Mouse (Mus musculus): Measurements from ENCODE around the gene Prtn3.

- TF ChIP-seq USF1 (IDR thresholded peaks at IDR 0.05; ENCODE audit: low read depth, low read length): no peak
- TF ChIP-seq E2F4 (IDR thresholded peaks at IDR 0.05; ENCODE audit: insufficient replicate concordance, low read depth, low read length): no peak
- no peak for TF ChIP-seq NELFE (IDR thresholded peaks at IDR 0.05; ENCODE audit: low read depth, low read length)
- TF ChIP-seq CTCF (conservative IDR thresholded peaks at IDR 0.05 in 1 of 2, IDR thresholded peaks at IDR 0.05 in 1 of 2; ENCODE audit: low read depth in 2 of 2, low read length in 2 of 2): no peak
- no peak for TF ChIP-seq JUND (conservative IDR thresholded peaks at IDR 0.05; ENCODE audit: low read depth, low read length)
- TF ChIP-seq CHD2 (IDR thresholded peaks at IDR 0.05; ENCODE audit: low read length): no peak
- no peak for TF ChIP-seq ZNF384 (IDR thresholded peaks at IDR 0.05; ENCODE audit: low read depth, low read length)
- TF ChIP-seq ZMIZ1 (IDR thresholded peaks at IDR 0.05; ENCODE audit: low read depth, low read length): no peak
- no peak for TF ChIP-seq MAX (IDR thresholded peaks at IDR 0.05; ENCODE audit: low read length)
- TF ChIP-seq RAD21 (IDR thresholded peaks at IDR 0.05; ENCODE audit: low read depth, low read length): no peak
- TF ChIP-seq CHD1 (IDR thresholded peaks at IDR 0.05; ENCODE audit: low read depth, low read length): no peak
- TF ChIP-seq POLR2A (IDR thresholded peaks at IDR 0.05; ENCODE audit: low read depth, low read length): no peak
- TF ChIP-seq EP300 (IDR thresholded peaks at IDR 0.05; ENCODE audit: low read length): no peak
- no peak for TF ChIP-seq ETS1 (conservative IDR thresholded peaks at IDR 0.05; ENCODE audit: low read depth, low read length)
Measured at GRCm38 (mm10) chr10:79866601-79867000, 7.7 kb upstream of the Prtn3 start.
